Mouse (Mus musculus) embryo, embryonic 9.5 days (tissue): ENCODE measurements around the gene R3hdm2.

ENCODE experiments used
- DNase-seq: peaks from one replicate; pipeline ENCODE4 v3.0.0-alpha.2; 2017; ENCODE audit errors: extremely low spot score

R3hdm2 gene

DNA sequence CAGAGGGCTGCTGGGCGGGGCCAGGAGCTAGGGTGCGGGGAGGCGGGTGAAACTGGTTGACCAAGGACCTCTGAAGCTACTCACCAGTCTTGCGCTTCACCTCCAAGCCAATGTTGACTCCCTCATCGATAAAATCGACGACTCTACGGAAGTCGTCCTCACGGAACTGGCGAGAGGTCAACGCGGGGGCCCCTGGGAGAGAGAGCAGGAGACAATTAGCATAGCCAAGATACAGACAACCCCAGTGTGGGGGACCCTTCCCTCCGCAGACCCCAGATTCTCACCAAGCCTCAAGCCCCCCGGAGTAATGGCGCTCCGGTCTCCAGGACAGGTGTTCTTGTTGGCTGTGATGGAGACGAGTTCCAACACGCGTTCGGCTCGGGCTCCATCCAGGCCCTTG is 137.8 kb downstream of the R3hdm2 start:
- no peak for DNase-seq

DNA sequence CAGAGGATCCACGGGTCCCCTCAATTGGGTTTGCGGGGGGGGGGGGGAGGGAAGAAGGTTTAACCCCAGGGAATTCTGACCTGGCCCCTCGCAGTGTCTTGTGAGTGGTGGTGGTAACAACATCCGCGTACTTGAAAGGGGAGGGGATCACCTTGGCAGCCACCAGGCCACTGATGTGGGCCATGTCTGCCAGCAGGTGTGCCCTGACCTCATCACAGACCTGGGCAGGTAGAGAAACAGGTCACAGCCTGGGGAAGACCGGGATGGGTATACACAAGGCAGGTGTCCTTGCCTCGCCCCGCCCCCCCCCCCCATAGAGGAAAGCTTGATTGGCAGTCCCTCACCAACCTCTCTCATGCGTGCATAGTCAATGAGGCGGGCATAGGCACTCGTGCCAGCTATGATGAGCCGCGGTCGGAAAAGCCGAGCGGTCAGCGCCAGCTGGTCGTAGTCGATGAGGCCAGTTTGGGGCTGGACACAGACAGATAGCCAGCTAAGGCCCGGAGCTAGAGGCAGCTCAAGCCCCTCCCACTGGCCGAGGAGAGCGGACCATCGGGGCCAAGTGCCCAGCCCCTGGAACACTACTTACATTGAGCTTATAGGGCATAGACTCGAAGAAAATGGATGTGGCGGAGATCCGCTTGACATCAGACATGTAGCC is 139.0 kb downstream of the R3hdm2 start:
- DNase-seq = no peak

DNA sequence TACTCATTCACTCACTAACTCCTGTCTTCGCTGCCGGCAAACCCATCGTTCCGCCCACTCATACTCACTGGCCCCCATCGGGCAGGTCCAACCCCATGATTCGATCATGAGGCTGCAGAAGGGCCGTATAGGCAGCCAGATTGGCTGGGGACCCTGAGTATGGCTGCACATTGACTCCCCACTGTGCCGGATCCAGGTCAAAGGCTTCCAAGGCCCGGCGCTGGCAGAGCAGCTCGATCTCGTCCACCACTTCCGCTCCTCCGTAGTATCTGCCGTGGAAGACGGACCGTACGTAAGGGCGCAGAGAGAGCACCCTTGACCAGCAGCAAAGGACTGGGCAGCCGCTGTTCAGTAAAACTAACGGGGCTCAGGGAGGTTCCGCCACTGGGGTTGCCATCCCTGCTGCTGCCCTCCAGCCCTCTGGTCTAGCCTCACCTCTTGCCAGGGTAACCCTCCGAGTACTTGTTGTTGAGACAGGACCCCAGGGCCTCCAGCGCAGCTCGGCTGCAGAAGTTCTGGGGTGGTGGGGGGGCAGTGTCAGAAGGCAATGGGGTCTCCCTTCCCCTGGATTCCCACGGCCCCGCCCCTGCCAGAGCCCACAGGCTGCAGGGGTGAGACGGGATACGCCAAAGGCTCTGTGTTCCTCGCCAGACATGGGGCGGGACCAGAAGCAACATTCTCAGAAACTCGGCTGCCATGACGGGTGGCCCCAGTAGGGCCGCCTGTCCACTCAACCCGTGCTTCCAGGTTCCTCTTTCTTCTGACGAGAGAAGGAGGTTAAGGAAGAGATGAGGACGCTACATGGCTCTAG is 140.0 kb downstream of the R3hdm2 start:
- DNase-seq = no peak

DNA sequence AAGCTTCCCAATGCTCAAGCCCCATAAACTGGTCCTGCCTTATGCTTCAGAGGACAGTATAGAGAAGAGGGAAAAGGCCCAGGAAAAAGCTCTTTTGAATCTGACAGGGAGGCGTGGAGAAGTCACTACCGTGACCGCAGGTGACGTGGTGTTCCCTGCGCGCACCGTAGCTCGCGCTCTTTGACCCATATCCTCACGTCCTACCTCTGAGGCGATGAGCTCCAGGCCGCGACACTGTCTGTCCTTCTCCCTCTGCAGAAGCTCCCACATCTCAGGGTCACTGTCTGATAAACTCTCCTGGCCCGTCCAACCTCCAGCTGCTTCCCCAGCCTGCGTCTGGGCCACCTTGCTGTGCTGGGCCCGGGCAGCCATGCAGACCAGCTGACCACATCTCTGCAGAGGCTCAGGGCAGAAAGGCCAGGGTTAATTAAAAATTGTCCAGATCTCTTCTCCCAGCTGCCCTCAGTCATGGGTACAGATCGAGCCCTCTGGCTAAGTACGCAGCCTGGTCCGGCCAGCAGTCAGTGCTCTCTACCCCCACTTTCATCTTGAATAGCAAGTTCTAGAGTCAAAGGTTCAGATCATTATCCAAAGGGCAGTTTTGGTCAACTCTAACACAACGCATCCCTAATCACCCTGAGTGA is 140.7 kb downstream of the R3hdm2 start:
- DNase-seq = no peak

DNA sequence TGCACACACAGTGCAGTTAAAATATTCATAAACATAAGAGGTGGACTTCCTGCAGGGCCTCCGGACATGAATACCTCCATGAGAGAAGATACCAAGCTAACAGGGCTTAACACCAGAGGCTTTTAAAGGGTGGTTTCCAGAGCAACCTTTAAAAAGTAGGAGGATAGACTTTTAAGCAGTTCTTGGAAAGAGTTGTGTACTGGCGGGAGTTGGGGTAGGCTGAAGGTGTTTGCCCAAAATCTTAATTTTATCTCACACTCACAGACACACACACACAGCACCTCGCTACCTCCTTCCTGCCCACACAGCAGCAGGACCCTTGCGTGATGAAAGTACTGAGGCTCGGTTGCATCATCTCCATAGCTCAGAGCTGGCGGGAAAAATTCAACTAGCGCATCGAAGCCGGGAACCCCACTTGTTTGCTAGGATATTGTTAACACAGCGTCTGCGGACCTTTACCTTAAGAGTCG is 141.5 kb downstream of the R3hdm2 start:
- no peak for DNase-seq

GRCm38 (mm10) chr10:127522088-127522581 is 142.0 kb downstream of the R3hdm2 start, which contains the start of gene Shmt2:
Gene Shmt2 (minus strand): TSS chr10:127522444.
- peak; percentile 91 for DNase-seq

DNA sequence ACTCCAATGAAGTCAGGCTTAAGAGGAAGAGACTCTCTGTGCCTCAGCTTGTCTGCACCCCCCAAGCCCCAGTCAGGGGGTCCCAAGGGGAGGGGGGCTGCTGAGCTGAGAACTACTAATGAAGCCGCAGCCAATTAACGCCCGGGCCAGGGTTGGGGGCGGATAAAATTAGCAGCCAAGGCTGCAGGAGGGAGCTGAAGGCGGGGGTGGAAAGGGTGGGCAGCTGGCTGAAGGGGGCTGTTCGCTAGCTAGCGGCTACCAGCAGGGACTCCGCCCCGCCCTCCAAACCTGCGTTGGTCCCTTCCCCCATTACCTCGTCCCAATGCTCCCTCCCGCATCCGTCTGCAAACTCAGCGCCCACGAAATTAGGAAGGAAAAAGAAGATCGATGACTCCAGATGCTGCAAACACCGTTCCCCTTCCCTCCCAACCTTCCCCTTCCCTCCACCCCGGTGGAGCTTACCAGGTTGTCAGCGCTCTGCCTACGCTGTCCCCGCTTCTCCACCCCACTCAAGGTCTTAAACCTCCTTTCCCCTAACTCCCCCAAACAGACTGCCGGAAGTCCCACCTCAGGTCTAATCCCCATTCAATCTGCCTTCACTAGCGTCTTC is 144.6 kb downstream of the R3hdm2 start:
- DNase-seq = no peak

- no peak for DNase-seq
These were observed 145.9 kb downstream of the R3hdm2 start for GRCm38 (mm10) chr10:127526048-127526447.

- DNase-seq = peak; percentile 75
These were observed 146.6 kb downstream of the R3hdm2 start for GRCm38 (mm10) chr10:127526681-127527080.

DNA sequence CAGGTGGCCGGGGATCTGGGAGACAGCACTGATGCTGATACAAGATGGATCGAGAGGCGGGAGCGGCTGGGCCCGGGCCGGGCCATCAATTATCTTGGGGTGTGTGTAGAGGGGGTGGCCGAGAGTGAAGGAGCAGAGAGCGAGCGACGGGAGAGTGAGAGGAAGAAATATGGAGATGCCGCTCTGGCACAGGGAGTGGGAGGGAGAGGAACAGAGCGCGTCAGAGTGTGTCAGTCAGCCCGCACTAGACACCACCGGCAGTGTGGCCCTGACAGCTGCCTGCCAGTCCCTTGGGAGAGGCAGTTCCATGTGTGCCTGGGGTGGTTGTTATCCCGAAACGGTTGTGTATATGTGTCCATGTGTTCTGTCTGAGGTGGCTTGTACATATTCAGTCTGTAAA is 147.4 kb downstream of the R3hdm2 start:
- DNase-seq = no peak

- DNase-seq = no peak
These were observed 150.8 kb downstream of the R3hdm2 start for GRCm38 (mm10) chr10:127530945-127531344.

- no peak for DNase-seq
These were observed 151.4 kb downstream of the R3hdm2 start for GRCm38 (mm10) chr10:127531548-127531947.

DNA sequence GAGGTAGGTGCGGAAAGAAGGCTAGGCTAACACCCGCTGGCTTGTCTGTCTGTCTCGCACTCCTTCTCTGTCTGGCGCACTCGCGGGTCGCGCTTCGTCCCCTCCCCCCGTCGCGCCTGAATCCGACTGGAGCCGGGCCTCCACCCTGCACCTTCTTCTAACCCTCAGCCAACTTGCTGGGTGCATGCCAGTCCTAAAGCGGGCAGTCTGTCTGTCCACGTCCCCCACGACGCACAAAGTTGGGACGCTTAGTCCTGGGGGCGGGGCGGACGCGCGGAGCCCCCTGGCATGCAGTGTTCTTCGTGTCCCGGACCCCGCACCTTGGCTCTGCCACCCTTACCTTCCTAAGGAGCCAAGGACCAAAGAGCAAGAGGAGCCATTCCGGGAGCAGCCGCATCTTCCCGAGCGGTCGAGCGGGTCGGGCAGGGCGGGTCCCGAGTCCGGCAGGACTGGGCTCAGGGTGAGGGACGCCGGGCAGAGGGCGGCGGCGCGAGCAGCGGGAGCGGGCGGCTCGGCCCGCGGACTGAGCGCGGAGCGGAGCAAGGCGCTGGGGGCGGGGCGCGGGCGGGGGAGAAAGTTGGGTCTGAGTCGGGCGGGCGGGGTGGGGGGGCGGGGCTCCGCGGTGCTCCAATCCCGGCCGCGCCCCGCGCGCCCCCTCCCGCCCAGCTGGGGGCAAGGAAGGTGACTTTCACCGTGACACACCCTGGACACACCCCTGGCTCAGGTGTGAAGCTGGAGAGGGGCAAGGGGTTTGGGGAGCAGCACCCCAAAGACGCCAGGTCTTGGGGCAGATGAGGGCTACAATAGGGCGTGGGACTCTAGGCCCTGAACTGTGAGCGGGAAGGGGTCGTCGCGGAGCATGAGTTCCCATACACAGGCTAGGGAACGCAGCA is 154.2 kb downstream of the R3hdm2 start, which contains the start of gene Nxph4:
TSS of gene Nxph4 (minus strand) at position 524 of the 893 bp plus-strand sequence.
- no peak for DNase-seq

GRCm38 (mm10) chr10:127534929-127535384 is 154.8 kb downstream of the R3hdm2 start:
- DNase-seq = no peak

DNA sequence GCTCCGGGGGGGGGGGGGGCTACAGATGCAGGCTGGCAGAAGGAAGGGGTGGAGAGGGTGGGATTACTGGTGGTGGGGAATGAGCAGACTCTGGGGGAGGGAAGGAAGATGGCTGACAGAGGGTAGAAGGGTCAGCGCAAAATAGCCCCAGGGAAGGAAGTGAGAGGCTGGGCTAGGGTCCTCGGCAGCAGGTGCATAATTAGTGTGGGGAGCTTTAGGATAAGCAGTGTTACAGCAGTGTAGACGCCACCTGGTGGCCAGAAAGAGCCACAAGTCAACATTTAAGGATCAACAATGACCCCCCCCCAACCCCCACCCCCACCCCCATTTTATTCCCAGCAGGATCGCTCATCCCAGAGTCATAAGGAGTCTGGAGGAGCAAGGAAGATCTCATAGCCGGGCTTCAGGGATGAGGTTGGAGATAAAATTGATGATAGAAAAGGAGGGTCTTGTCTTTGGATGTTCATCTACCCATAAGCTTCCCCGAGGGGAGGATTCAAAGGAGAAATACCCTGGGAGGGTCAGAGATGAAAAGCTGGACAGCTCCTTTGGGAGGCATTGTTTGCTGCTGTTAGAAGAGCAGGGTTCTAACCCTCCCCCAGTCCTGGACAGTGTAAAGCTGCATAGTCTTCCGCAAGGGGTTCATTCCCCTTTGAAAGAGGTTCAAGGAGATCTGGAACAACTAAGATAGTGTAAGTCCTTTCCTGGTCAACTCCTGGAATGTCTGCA is 156.6 kb downstream of the R3hdm2 start:
- DNase-seq = peak; percentile 53

- peak; percentile 65 for DNase-seq
These were observed 157.9 kb downstream of the R3hdm2 start for GRCm38 (mm10) chr10:127537854-127538583.

DNA sequence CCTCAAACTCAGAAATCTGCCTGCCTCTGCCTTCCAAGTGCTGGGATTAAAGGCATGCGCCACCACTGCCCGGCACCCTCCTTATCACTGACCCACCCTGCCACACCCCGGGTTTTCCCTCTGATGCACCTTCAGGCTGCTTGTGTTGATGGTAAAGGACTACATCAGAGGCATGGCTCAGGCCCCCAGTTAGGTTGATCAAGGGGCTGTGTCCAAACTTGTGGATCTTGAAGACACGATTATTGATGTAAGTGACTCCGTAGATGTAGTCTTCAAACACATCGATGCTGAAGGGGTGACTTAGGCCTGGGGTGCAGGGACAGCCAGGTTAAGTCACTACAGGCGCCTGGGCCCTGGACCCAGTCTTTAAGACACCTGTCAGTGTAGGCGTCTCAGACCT is 161.4 kb downstream of the R3hdm2 start:
- no peak for DNase-seq

- no peak for DNase-seq
These were observed 162.0 kb downstream of the R3hdm2 start for GRCm38 (mm10) chr10:127542084-127542483.

DNA sequence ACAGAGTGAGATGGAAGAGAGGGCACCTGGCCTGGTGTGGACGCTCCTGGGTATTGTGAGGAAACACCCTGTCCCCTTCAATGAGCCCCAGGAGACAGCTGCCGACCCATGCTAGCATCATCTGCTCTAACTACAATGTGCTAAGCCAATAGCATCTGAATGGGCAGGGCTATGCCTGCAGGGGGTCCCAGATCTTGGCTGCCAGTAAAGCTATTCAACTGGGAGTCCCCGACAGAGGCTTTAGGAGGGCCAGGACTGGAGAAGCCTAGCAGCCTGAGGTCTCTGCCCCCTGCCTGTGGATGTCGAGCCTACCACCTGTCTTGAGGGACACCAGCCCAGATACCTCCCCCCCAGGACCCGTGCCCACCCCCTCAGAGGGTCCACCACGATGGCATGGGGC is 162.6 kb downstream of the R3hdm2 start:
- DNase-seq = no peak
